Mouse (Mus musculus): ENCODE data around the gene Sec14l1.

DNA sequence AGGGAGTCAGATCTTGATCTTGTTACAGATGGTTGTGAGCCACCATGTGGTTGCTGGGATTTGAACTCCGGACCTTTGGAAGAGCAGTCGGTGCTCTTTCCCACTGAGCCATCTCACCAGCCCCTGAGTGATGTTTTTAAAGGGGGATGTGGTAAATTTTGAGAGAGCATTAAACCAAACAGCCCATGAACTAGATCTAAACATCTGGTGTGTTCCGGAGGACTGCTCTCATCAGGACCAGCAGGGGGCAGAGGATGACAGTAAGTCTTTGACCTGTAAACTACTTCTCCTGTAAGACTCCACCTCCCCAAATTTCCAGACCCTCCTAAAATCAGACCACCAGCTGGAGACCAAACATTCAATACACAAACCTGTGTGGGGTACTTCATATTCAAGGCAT, 45.9 kb upstream of the Sec14l1 start:
- TF ChIP-seq CTCF (IDR thresholded peaks at IDR 0.05; ENCODE audit: low read depth) (peak; percentile 41), EP300 (IDR thresholded peaks at IDR 0.05; ENCODE audit: low read depth) (no peak)

All from liver, postnatal 0 days (tissue).